Mouse (Mus musculus) Muller cell, postnatal 12 days (primary cell): ENCODE results near the gene Ppp6r3.
"Not testable (repeated sequence)": the region's sequence is repeated elsewhere in the genome, so short reads cannot be mapped to it uniquely, and the experiment has no call there.

Experiments
- DNase-seq: peaks from one replicate; pipeline ENCODE4 v3.0.0-alpha.2; 2015; ENCODE audit errors: inconsistent ontology term

Gene Ppp6r3

GRCm38 (mm10) chr19:3576451-3577264, 1.1 kb upstream of the Ppp6r3 start:
- DNase-seq = no peak

GRCm38 (mm10) chr19:3575276-3575631, 295 bp downstream of the Ppp6r3 start:
- no peak for DNase-seq

- DNase-seq = no peak
Measured at GRCm38 (mm10) chr19:3574593-3575094, 905 bp downstream of the Ppp6r3 start.

- DNase-seq = no peak
Measured at GRCm38 (mm10) chr19:3564309-3564708, 11.2 kb downstream of the Ppp6r3 start.

- DNase-seq = no peak
Measured at GRCm38 (mm10) chr19:3562752-3563151, 12.8 kb downstream of the Ppp6r3 start.

GRCm38 (mm10) chr19:3562298-3562697, 13.3 kb downstream of the Ppp6r3 start:
- DNase-seq = no peak

GRCm38 (mm10) chr19:3556169-3556827, 19.3 kb downstream of the Ppp6r3 start:
- no peak for DNase-seq

GRCm38 (mm10) chr19:3554785-3555184, 20.8 kb downstream of the Ppp6r3 start:
- DNase-seq = no peak

GRCm38 (mm10) chr19:3551573-3552159, 23.9 kb downstream of the Ppp6r3 start:
- DNase-seq = no peak

- DNase-seq = no peak
Measured at GRCm38 (mm10) chr19:3550101-3550500, 25.4 kb downstream of the Ppp6r3 start.

GRCm38 (mm10) chr19:3549263-3549662, 26.3 kb downstream of the Ppp6r3 start:
- no peak for DNase-seq

- DNase-seq = no peak
Measured at GRCm38 (mm10) chr19:3548311-3548710, 27.2 kb downstream of the Ppp6r3 start.

- no peak for DNase-seq
Measured at GRCm38 (mm10) chr19:3544995-3545394, 30.6 kb downstream of the Ppp6r3 start.

GRCm38 (mm10) chr19:3542591-3542990, 33.0 kb downstream of the Ppp6r3 start:
- DNase-seq = no peak

- no peak for DNase-seq
Measured at GRCm38 (mm10) chr19:3540997-3541396, 34.6 kb downstream of the Ppp6r3 start.

GRCm38 (mm10) chr19:3540254-3540653, 35.3 kb downstream of the Ppp6r3 start:
- no peak for DNase-seq

GRCm38 (mm10) chr19:3539456-3539855, 36.1 kb downstream of the Ppp6r3 start:
- no peak for DNase-seq

- no peak for DNase-seq
Measured at GRCm38 (mm10) chr19:3537658-3538057, 37.9 kb downstream of the Ppp6r3 start.

GRCm38 (mm10) chr19:3534945-3535344, 40.6 kb downstream of the Ppp6r3 start:
- DNase-seq = no peak

GRCm38 (mm10) chr19:3533266-3533966, 42.1 kb downstream of the Ppp6r3 start:
- not testable (repeated sequence) for DNase-seq

- no peak for DNase-seq
Measured at GRCm38 (mm10) chr19:3532717-3533260, 42.8 kb downstream of the Ppp6r3 start.

- no peak for DNase-seq
Measured at GRCm38 (mm10) chr19:3529781-3530180, 45.8 kb downstream of the Ppp6r3 start.
